Mouse (Mus musculus) splenic B cell, adult 2 months (primary cell): ENCODE results near the gene Adcy2.
A peak's percentile ranks its signal among the peaks of the same experiment; 100 is the strongest.

Source experiments
- DNase-seq: peaks from one replicate; pipeline ENCODE4 v3.0.0-alpha.2; 2011; ENCODE audit warnings: low read depth, low spot score
- H3K27me3 ChIP-seq: 2 replicates; pipeline ENCODE4 v1.6.1; 2012; ENCODE audit warnings: mild to moderate bottlenecking, low read length, moderate library complexity, mixed read lengths; ENCODE audit not compliant: control insufficient read depth, poor library complexity, insufficient read depth, severe bottlenecking
- H3K36me3 ChIP-seq: 2 replicates; pipeline ENCODE4 v1.6.1; 2012; ENCODE audit warnings: mild to moderate bottlenecking, low read length, moderate library complexity, mixed read lengths; ENCODE audit not compliant: control insufficient read depth, poor library complexity, insufficient read depth, severe bottlenecking

Gene Adcy2

GRCm38 (mm10) chr13:68597199-68597598 lies 402.1 kb downstream of the Adcy2 start, which contains the start of gene 1700001L19Rik:
TSS of gene 1700001L19Rik (plus strand) at chr13:68597421.
- no peak for DNase-seq
- Histone ChIP-seq H3K36me3 (no peaks in the 10 kb centered on the region), H3K27me3 (no peaks in the 10 kb centered on the region)

DNA sequence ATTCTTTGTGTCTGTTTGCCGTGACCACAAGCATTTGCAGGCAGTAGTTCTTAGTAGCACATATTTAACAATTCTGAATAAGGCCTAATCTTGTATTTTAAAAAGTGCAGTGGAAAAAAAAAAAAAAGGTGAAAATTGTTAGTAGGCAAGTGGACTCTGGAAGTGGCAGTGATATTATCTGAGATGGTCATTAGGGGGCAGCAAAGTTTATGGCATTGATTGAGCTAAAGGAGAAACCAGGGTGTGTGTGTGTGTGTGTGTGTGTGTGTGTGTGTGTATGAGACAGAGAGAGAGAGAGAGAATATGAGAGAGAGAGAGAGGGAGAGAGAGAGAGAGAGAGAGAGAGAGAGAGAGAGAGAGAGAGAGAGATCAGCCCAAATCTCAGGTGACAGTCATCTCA lies 405.5 kb downstream of the Adcy2 start:
- Histone ChIP-seq H3K27me3 (no peaks in the 10 kb centered on the region), H3K36me3 (peaks cover 7% of the 10 kb centered on the region)
- no peak for DNase-seq

GRCm38 (mm10) chr13:68588352-68588751 lies 411.0 kb downstream of the Adcy2 start:
- peaks cover 7% of the 10 kb centered on the region for H3K36me3 ChIP-seq
- no peaks in the 10 kb centered on the region for H3K27me3 ChIP-seq
- DNase-seq = no peak

GRCm38 (mm10) chr13:68585441-68585840 lies 413.9 kb downstream of the Adcy2 start:
- H3K36me3 ChIP-seq = peaks cover 5% of the 10 kb centered on the region
- H3K27me3 ChIP-seq = no peaks in the 10 kb centered on the region
- DNase-seq = no peak

- no peaks in the 10 kb centered on the region for H3K36me3 ChIP-seq
- DNase-seq = no peak
- no peaks in the 10 kb centered on the region for H3K27me3 ChIP-seq
Observed at GRCm38 (mm10) chr13:68583961-68584360, 415.4 kb downstream of the Adcy2 start.

- peak; percentile 29 for DNase-seq
- Histone ChIP-seq H3K36me3 (no peaks in the 10 kb centered on the region), H3K27me3 (no peaks in the 10 kb centered on the region)
Observed at GRCm38 (mm10) chr13:68582517-68582780, 416.9 kb downstream of the Adcy2 start.

DNA sequence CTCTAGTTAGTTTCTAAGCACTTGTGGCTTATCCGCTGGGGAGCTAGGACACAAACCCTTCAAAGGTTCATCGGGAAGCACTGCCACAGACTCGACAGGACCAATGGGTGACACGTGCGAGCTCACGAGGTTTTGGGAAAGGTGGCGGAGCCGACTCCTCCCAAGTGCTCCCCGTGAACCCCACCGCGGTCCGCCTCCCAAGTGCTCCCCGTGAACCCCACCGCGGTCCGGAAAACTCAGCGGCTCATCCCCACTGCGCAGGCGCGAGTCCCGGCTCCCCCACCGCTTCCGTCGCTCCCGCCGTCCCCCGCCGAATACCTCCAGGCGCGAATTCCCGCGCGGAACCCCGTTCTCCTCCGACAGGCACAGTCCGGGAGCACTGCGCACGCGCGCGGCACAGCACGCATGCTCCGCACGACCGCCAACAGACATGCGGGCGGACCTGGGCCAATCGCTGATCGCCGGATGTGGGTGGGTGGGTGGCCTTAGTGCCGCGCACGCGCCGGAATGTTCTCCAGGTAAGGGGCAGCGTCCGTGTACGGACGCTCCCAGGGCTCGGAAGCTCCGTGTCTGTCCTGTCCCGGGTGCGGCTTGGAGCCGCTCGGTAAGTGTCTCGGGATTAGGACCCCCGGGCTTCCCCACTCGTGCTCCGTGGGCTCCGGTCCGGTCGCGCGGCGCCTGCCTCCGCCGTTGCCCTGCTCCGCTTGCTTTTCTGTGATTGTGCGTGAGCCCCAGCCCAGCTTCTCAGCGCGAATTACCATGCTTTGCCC lies 417.4 kb downstream of the Adcy2 start, which contains the start of the genes Mtrr and Fastkd3:
Mtrr (minus strand) TSS at position 403 of the 770 bp plus-strand sequence.
Fastkd3 (plus strand) TSS at position 488 of the 770 bp plus-strand sequence.
- Histone ChIP-seq H3K36me3 (no peaks in the 10 kb centered on the region), H3K27me3 (no peaks in the 10 kb centered on the region)
- peak; percentile 95 for DNase-seq

DNA sequence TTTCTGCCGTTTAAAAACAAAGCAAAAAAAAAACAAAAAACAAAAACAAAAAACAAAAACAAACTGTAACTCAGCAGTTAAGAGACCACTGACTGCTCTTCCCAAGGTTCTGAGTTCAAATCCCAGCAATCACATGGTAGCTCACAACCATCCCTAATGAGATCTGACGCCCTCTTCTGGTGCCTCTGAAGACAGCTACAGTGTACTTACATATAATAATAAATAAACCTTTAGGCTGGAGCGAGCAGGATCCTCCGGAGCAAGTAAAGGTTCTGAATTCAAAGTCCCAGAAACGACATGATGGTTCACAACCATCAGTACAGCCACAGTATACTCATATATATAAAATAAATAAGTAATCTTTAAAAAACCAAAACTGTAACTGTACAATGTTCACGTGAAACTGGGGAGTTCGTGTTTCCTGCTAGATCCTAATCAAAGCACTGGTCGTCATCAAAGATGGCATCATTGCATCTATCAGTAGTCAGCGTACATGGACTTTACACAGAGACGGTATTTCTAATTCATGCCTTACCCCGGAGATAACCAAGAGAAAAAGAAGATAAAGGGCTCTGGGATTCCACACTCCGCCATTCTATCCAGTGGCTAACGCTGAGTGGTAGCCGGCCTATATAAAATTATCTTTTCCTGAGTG lies 418.1 kb downstream of the Adcy2 start:
- DNase-seq = peak; percentile 23
- no peaks in the 10 kb centered on the region for H3K27me3 ChIP-seq
- H3K36me3 ChIP-seq = no peaks in the 10 kb centered on the region

GRCm38 (mm10) chr13:68577945-68578344 lies 421.4 kb downstream of the Adcy2 start:
- H3K27me3 ChIP-seq = no peaks in the 10 kb centered on the region
- peaks cover 2% of the 10 kb centered on the region; the same call in 1 of the 2 replicates for H3K36me3 ChIP-seq
- DNase-seq = no peak

DNA sequence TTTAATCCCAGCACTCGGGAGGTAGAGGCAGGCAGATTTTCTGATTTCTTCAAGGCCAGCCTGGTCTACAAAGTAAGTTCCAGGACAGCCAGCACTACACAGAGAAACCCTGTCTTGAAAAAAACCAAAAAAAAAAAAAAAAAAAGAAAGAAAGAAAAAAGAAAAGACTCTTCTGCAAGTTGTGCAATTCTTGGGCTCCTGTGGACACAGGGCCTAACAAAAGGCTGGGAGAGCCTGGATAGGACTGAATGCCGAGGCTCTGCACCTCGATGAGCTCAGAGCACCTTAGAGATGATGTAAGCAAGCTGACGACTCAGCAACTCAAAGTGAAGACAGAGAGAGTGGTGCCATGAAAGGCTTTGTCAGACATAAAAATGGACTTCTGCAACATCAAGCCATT lies 424.9 kb downstream of the Adcy2 start:
- Histone ChIP-seq H3K36me3 (peaks cover 5% of the 10 kb centered on the region; the same call in 1 of the 2 replicates), H3K27me3 (no peaks in the 10 kb centered on the region)
- no peak for DNase-seq

- Histone ChIP-seq H3K27me3 (no peaks in the 10 kb centered on the region), H3K36me3 (peaks cover 5% of the 10 kb centered on the region)
- DNase-seq = no peak
Observed at GRCm38 (mm10) chr13:68572966-68573913, 426.1 kb downstream of the Adcy2 start.

DNA sequence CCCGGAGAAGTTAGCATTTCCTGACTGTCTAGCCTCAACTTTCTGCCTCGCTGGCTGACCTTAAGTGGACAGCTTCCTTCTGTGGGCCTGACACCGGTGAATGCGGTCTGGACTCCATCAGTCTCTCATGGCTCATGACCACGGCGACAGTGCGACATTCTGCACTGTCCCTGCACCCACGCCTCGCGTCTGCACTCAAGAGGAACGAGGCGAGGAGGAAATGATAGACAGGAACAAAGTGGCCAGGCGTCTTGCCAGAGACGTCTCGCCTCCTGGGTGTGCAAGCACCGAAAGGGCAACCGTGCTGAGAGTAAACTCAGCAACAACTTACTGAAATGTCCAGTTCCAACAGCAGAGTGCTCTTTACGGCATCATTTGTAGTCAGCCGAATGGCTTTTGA lies 427.1 kb downstream of the Adcy2 start:
- Histone ChIP-seq H3K36me3 (peaks cover 7% of the 10 kb centered on the region), H3K27me3 (no peaks in the 10 kb centered on the region)
- DNase-seq = no peak
